Mouse (Mus musculus) cerebellum, adult 9-10 months (tissue): ENCODE data around the gene Olfr704.
"Not testable (repeated sequence)": the region's sequence is repeated elsewhere in the genome, so short reads cannot be mapped to it uniquely, and the experiment has no call there.

Experiments used
- DNase-seq: peaks from one replicate; pipeline ENCODE4 v3.0.0; 2022

Gene Olfr704

DNA sequence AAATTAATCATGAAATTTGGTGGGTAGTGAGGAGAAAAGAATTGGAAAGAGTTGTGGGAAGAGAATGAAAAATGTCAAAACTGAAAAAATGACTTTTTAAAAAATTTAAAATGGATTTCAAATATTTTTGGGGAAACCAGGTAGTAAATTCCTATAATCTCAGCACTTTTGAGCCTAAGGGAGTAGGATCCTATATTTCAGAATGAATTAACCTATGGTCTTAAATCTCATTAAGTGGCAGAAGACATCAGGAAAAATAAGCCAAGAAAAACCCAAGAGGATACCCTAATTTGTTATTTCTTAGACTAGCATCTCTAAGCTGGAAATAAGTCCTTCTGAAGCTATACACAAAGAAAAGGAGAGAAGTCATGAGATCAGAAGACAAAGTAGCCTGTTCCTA is at the start of gene Olfr704:
Gene Olfr704, plus strand, starts transcription at position 301 of the 400 bp plus-strand sequence.
- no peak for DNase-seq

DNA sequence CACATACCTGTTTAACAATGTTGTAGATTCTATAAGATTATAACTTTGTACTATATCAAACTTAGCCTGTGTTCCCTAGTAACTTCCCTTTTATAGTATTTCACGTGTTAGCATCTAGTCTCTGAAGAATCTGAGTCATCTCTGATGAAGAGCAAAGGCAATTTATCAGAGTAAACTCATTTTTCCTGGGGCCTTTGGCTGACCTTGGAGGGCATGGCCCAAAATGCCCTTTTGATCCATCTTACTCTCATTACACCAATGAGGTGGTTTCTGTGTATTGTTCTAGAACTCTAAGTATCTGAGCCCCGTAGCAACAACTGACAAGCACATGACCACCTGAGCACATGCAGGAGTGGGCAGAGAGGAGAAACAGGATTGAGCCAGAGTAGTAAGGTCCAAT is 49.2 kb upstream of the Olfr704 start, which contains the start of gene Olfr701:
Gene Olfr701, plus strand, starts transcription at position 301 of the 400 bp plus-strand sequence.
- DNase-seq: no peak

DNA sequence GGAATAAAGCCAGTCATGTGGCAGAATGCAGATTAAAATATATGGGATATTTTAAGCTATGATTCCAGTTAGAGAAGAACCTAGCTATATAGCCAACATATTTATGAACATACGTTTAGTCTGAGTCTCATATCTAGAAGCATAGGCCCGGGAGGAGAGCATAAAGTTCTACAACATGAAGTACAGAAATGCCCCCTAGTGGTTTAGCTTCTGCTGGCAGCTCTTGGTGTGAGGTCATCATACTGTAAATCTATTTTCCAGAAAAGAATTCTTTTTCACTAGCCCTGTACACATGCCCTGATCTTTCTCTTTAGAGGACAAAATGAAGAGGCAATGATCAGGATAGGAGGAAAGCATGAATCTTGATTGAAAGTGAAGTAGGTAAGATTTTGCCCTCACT is 47.2 kb upstream of the Olfr704 start:
- no peak for DNase-seq

DNA sequence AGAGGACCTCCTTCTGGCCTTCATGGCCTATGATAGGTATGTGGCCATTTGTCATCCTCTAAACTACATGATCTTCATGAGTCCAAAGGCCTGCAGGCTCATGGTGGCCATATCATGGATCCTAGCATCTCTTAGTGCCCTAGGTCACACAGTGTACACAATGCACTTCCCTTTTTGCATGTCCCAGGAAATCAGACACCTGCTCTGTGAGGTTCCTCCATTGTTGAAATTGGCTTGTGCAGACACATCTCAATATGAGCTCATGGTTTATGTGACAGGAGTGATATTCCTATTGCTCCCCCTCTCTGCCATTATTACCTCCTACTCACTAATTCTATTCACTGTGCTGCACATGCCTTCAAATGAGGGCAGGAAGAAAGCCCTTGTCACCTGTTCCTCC is 44.6 kb upstream of the Olfr704 start:
- no peak for DNase-seq

DNA sequence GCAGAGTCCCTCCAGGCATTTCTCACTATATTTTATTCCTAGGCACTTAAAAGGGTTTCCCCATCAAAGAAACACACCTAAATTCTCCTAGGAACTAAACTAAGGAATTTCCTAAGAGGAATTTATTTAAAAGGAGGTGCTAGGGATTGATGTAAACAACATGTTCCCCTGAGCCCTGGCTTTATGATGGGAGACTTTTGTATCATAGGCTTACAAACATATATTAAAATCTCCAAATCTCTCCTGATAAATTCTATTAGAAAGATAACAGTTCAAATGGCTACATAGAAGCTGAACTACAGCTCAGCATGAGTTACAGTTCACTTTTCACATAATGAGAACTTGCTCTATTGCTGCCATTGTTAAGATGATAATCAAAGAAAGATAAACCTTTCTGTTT is 29.2 kb upstream of the Olfr704 start, which contains the start of gene Olfr702:
Gene Olfr702, minus strand, starts transcription at position 101 of the 400 bp plus-strand sequence.
- no peak for DNase-seq

DNA sequence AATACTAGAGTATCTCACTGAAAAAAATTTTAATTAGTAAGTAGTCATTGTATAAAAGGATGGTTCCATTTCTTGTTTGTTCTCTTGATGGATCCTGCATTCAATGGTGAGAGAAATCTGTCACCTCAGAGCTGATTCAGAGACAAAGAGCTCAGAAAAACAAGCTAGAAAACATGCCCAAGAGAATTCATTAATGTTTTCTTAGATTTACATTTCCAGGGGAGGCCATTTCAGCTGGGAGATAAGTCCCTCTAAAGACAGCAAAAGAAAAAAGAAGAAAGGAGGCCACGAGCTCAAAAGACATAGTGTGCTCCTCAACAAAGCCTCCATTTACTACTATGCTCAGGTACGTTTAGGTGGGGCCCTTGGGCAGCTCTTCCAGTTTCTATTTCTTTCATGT is 19.9 kb upstream of the Olfr704 start, which contains the start of gene Olfr703:
Gene Olfr703, plus strand, starts transcription at position 301 of the 400 bp plus-strand sequence.
- no peak for DNase-seq

DNA sequence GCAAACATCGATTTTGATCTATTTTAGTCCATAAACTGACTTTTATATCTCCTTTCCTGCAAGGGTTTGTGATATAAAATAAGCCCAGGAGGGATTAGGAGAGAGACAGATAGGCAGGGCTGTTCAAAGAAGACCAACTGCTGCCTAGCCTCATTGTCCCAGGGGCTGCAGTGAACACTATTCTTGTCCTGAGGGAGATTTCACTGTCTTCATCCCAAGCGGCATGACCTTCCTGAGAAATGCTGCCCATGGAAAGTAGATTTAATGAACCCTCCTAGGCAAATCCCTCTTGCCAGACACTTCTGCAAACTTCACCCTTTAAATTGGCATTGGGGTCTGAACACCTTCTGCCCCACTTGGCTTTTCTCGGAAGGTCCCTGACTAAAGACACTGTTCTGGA is 13.8 kb downstream of the Olfr704 start, which contains the start of gene Olfr705:
Gene Olfr705, minus strand, starts transcription at position 101 of the 400 bp plus-strand sequence.
- no peak for DNase-seq

DNA sequence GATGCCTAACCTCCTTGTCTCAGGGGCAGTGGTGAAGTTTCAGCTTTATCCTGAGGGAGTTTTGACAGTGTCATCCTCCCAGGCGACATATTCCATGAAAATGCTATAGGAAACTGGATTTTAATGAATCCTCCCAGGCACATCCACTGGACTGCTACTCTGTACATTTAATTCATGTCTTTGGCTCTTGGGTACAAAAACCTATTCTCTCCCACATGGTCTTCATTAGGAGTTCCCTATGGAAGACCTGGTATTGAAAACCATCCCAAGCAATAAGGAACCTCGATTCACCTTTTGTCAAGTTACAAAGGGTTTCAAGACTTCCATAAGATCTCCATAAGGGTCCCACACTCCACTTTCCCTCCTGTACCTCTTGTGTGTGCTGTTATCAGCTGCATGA is 25.1 kb downstream of the Olfr704 start, which contains the start of gene Olfr706:
Gene Olfr706, minus strand, starts transcription at position 101 of the 400 bp plus-strand sequence.
- DNase-seq: no peak

DNA sequence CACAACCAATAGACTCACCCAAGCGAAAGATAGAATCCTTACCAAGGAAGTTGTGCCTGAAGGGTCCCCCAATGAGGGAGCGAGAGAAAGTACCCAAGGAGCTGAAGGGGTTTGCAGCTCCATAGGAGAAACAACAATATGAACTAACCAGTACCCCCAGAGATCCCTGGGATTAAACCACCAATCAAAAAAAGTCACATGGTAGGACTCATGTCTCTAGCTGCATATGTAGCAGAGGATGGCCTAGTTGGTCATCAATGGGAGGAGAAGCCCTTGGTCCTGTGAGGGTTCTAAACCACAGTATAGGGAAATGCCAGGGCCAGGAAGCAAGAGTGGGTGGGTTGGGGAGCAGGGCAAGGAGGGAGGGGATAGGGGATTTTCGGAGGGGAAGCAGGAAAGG is 38.2 kb downstream of the Olfr704 start, which contains the start of gene Olfr707:
Gene Olfr707, minus strand, starts transcription at position 101 of the 400 bp plus-strand sequence.
- not testable (repeated sequence) for DNase-seq

DNA sequence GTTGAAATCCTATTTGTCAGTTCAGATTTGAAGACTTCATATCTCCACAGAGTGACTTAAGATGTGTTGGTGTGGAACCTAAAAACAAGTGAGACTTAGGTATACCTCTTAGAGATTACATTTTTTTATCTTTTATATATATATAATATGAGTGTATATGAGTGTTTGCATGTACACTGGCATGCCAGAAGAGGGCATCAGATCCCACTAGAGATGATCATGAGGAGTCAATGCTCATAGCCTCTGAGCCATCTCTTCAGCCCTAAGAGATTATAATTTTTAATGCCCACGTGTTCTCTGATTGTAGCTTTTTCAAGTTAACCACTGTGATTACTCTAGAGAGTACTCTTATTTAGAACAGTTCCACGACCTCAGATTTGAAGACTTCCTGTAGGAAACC is 44.7 kb downstream of the Olfr704 start, which contains the start of gene Olfr1532-ps1:
Gene Olfr1532-ps1, plus strand, starts transcription at position 326 of the 400 bp plus-strand sequence.
- no peak for DNase-seq
